Mouse (Mus musculus) retina, postnatal 1 day (tissue): ENCODE data around the gene Chst11.
A peak's percentile ranks its signal among the peaks of the same experiment; 100 is the strongest.

Experiments used
- DNase-seq: peaks from one replicate; pipeline ENCODE4 v3.0.0-alpha.2; 2012

Gene Chst11

GRCm38 (mm10) chr10:82991756-82992519, 6.6 kb downstream of the Chst11 start:
- DNase-seq = peak; percentile 34

- DNase-seq = no peak
Measured at GRCm38 (mm10) chr10:82994284-82994683, 9.0 kb downstream of the Chst11 start.

DNA sequence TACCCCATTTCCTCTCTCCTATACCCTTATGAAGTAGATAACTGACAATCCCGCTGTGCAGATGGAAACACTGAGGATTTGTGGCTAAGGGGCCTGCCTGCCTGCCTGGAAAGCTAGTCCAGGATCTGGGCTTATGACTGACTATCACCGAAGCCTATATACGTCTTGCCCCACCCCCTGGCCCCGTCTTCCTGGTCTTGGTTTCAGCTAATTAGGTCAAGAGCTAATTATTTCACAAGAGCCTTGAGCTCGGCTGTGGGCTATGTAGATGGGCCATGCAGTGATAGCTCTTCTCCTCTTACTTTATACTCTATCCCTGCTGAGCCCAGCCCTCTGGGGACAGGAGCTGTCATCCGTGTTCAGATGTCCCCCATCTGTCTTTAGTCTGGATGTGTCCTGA, 12.2 kb downstream of the Chst11 start:
- DNase-seq = peak; percentile 57

DNA sequence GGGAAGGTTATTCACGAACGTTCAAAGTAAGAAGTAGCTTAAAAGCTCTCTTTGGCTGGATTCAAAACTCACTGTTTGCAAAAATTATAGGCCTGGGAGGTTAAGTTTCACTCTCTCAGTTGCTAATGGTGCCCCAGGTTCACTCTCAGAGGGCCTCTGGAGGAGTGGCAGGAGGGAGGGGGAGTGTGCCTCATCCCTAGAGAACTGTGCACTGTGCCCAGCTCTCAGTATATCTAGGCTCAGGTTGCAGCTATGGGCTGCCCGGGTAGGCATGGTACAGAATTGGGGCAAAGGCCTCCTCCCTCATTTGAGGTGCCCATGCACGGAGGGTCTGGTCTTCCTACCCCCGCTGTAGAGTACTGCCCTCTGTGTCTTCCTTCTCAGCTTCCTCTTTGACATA, 14.9 kb downstream of the Chst11 start:
- DNase-seq = no peak

DNA sequence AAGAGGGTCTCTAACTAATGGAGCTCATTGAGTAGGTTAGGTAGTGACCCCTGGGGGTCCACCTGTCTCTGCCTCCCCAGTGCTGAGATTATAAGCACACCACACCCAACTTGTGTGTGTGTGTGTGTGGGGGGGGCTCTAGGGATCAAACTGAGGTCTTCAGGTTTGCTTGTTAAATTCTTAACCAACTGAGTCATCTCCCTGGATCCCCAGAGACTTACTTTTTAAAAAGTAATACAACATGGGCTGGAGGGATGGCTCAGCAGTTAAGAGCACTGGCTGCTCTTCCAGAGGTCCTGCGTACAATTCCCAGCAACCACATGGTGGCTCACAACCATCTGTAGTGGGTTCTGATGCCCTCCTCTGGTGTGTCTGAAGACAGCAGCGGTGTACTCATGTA, 15.4 kb downstream of the Chst11 start:
- no peak for DNase-seq

- no peak for DNase-seq
Measured at GRCm38 (mm10) chr10:83003899-83004298, 18.6 kb downstream of the Chst11 start.

DNA sequence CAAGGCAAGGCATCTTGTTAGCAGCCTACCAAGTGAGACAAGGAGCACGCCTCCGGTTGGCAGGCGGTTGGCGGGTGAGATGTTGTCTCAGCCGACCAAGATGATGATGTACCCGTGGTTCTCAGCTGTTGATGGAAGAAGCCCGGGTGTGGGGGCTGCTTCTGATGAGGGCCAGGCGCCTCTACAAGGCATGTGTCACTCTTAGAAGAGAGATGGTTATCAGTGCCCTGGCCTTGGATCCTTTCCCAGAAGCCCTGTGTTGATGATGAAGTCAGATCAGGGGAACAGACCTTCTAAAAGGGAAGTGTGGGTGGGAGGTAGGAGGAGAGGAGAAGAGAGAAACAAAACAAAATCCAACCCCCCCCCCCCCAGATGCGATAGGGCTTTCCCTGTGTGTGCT, 19.1 kb downstream of the Chst11 start:
- DNase-seq = no peak

DNA sequence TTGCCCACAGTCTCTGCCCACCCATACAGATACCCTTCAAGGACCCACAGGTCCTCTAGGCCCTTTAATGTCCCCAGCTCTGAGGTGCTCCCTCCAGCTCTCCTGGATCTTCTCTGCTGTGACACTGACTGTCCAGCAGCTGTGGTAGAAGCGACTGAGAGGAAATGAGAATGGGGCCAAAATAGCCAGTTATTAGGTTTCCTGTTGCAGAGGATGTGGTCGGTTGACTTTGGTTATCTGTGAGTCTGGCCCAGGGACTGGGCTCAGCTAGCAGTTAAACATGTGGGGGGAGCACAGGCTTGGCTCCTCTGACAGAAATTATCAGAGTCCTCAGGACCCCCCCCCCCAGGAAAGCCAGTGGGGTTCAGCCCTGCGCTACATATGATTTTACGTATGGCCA, 19.7 kb downstream of the Chst11 start:
- DNase-seq = no peak

DNA sequence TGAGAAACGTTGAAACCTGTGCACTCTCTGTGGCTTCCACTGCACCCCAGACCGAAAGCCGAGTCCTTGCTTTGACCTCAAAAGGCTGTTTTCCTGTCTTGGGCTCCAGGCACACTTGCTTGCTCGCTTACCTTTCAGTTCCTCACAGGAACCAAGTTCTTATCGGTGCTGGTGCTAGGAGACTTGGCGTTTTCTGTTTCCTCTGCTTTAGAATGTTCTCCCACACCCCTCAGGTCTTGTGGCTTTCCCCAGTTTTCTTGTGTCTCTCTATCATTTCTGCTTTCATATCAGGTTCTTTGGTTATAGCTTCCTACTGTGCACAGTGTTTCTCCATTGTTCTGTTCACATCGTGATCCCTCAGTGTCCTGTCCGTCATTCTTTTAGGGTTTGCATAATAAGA, 21.0 kb downstream of the Chst11 start:
- DNase-seq = no peak

DNA sequence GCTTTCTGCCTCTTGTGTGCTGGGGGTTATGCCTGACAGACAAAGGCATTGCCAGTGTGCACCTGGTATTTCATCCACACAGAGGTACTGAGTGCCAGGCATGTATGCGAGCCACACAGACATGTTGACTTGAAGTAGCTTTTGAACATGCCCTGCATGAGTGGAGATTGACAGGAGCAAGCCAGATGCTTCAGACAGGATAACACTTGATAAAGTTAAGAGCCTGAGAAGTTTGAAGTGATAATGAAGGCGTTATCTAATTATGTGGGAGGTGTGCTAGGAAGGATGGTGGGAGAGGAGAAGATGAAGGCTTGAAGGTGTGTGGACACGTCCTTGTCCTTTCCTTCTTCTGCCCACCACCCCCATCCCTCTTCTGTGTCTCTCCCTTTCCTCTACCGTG, 28.7 kb downstream of the Chst11 start:
- DNase-seq = no peak

DNA sequence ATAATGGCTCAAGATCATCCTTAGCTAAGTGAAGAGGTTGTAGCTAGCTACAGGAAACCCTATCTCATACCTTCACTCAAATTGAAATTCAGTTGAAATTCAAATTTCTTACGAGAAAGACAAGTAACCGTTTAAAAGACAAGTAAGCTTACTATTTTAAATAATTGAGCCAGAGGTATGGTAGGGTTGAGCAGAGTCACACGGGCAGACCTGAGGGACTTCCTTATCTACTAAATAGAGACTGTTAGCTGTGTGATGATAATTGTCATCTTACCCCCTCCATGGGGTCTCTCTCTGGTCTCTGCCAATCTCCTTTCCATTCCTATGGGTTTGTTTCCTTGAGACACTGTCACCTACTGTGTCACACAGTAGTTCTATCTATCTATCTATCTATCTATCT, 30.6 kb downstream of the Chst11 start:
- DNase-seq = no peak

- no peak for DNase-seq
Measured at GRCm38 (mm10) chr10:83016779-83017178, 31.5 kb downstream of the Chst11 start.

DNA sequence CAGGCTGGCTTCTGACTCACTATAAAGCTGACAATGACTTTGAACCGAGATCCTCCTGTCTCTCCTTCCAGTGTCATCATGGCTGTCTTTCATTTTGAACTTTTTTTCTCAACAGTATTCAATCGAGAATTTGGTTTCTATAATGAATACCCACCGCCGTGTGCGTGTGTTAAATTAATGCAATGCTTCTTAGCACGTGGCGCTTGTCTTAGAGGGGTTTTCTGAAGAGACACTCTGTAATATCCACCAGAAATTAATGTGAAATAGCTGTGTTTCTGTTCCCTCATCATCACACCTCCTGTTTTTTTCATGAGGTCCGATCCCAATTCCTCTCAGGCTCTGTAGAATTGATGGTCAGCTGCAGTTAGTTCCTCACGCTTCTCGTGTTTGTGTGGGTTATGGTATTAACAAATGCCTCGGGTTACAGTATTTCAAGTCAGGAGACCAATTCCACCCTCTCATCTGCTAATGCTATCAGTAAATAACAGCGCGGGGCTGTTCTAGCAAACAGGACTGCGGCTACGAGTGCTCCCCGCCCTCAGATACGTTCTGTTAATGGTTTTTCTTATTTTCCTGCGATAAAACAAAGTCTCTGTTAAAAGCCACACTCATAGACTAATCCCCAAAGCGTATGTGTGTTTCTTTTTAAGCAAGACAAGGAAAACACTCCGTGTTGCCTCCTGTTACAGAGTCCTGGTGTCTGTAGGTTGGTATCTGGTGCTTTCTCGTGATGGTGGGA, 32.6 kb downstream of the Chst11 start:
- no peak for DNase-seq

- no peak for DNase-seq
Measured at GRCm38 (mm10) chr10:83018521-83018920, 33.2 kb downstream of the Chst11 start.

DNA sequence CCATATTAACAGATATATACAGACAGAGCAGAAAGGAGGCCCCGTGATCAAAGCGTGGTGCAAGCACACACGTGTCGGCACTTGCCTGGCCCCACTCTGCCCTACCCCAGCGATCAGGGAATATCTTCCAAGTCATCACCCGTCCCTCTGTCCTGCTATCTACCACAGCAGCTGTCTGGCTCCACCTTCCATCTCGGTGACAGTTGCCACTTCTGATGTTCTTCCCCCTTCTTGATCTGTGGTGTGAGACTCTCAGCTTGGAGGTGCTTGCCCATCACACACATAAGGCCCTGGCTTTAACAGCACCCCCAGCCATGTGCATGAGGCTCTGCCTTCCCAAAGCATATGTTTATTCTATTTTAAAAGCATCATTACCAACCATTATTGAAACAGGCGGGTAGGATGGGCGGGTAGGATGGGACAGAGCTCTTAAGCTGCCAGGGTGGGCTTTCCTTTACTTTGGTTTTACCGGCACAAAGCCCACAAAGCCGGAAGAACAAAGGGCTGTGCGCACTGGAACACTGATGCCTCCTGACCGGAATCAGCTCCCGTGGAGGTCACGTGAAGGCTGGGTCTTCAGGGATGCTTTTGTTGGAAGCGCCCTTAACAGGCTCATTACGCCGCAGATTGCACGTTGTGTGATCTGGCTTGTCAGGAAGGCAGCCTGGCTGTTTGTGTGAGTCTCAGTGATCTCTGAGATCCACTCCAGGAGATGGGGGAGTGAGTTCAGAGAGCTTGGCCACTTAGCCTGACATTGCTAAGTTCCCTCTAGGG, 34.4 kb downstream of the Chst11 start:
- DNase-seq = peak; percentile 94

GRCm38 (mm10) chr10:83022616-83023015, 37.3 kb downstream of the Chst11 start:
- no peak for DNase-seq

DNA sequence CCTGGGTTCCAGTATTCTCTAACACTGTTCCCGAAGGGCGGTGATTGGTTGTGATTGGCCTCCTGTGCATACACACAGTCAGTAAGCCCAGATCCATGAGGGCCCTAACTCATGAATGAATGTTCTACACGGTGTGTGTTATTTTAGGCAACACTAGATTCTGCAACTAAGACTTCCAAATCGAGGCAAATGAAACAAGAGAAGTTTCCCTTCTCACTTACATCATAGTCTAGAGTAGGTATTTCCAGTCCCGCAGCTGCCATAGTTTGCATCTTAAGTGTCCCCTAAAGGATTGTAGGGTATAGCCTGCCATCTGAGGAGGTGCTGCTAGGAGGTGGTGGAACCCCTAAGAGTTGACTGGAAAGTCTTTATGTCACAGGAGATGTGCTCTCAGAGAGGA, 40.9 kb downstream of the Chst11 start:
- DNase-seq = no peak

GRCm38 (mm10) chr10:83027673-83028072, 42.4 kb downstream of the Chst11 start:
- DNase-seq = no peak

DNA sequence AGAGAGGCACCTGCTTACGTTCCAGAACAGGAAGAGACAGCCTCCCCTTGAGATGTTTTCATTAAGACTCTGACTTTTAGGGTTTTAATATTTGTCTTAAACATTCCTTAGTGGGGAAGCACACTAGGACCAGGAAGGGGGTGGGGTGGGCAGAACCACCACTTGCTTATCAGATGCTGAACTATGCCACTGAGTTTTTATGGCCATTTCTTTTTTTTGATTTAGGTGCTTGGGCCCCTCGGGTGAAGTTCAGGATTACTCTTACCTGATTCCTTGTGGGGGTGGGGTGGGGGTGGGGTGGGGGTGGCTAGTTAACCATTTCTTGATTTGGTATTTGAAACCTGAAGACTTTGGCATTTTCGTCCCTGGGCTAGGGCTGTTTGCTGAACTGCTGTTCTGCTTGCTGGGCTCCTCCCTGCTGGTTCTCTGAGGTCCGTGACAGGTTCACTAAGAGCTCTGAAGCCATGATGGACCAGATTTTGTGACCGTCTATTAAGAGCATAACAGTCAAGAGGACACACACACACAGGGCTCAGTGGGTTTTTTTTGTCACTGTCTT, 44.9 kb downstream of the Chst11 start:
- DNase-seq = no peak

DNA sequence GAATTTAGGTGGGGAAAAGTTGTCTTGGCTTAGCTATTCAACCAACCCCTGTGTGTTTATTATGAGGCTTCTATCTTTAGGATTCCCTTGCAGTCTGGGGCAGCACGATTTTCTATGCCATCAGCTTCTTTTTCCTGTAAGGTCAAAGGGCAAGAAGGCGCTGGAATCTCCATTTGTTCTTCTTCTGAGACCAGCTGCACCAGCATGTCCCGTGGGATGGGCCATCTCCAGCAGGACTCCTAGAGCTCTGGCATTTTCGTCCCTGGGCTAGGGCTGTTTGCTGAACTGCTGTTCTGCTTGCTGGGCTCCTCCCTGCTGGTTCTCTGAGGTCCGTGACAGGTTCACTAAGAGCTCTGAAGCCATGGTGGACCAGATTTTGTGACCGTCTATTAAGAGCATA, 45.6 kb downstream of the Chst11 start:
- no peak for DNase-seq

GRCm38 (mm10) chr10:83031561-83031960, 46.3 kb downstream of the Chst11 start:
- no peak for DNase-seq

DNA sequence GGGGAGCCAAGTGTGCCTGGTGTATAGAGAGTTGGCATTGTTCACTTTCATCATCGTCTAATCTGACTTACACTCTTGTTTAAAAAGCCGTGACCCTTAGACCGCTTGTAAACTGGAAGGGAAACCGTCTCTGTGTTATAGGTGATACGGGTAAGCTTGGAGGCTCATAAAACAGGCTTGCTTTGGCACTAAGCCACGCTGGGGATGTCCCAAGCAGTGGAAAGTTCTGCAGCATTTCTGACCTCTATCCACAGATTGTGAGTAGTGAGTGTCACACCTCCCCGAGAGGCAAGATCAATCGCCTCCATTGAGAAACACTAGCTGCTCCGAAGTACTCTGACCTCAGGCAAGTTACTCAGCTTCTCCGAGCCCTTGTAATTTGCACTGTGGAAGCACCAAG, 47.3 kb downstream of the Chst11 start:
- DNase-seq = no peak

DNA sequence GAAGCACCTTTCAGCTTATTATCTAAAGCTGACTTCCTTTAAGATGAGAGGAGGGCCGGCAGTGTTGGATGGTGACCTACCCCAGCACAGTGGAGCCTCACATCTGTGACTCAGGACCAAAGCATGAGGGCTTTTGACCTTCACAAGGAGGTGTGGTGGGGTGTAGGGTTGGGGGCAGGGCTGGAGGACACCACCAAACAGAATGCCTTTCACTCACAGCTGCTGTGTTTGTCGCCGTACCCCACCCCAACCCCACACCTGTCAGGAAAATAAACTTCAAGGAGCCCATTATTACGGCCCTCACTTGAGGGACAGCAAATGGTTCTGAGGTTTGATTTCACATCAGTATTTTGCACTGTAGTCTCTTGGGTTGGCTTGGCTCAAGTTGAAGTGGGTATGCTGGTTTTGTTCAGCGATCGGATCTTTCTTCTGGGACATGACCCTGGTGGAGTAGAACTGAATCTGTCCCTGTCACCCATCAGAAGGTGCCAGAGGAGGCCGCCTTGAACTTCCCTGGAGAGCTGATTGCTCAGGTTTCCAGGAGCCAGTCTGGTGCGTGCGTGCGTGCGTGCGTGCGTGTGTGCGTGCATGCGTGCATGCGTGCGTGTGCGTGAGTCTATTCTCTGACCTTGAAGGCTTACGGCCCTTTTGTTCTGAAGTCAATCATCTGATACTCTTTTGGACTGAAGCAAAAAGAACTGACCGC, 51.2 kb downstream of the Chst11 start:
- DNase-seq = peak; percentile 41
